Comparison of ENCODE assay signal across 8 mouse cellular contexts in the genomic region with DNA sequence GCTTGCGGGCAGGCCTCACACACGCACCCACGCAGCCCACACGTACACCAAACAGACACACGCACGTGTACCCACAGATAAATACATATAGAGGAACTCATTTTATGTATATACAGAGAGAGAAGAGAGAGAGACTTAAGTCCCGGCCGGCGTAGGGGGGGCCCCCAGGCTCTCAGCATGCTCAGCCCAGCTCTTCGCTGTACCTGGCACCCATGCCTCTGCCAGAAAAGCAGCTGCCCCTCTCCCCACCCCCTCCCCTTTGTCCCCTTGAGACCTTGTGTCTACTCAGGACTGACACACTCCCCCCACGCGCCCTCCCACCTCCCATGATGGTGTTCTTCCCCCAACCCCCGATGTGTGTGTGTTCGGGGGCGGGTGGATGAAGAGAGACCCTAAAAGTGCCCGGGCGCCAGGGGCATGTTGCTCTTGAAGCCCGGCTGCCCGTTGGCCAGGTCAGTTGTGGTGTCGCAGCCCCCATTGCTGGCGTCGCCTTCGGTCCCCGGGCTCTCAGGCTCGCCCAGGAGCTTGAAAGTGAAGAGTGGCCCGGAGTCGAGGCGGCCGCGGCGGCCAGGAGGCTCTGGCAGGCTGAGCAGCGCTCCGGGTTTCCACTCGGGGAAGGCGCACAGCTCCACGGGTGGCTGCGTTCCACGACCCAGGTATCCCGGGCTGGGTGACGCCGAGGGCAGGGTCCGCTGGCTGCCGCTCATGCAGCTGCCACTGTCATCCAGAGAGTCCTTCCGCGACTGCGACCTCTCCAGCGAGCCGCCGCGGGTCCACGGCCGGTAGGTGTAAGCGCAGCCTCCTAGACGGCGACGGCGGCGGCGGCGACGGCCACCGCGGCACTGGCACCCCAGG. TPM values are rescaled to one million over a fixed set of nuclear protein-coding genes. Genes with fewer than 3 reads are reported as not detected.
DNase-seq lines count a peak whose midpoint lies in the region; TF ChIP-seq lines count a peak whose summit lies in the region.

No protein-coding gene starts in this region.

- TF ChIP-seq CTCF in E14TG2a.4 (conservative IDR thresholded peaks at IDR 0.05; ENCODE audit: low read length), result no peak
- TF ChIP-seq CTCF in kidney, adult 2 months (conservative IDR thresholded peaks at IDR 0.05; ENCODE audit: insufficient read depth, insufficient read length, low read depth, low read length), result no peak

- peak overlapping the region; percentile 35; the same call in 1 of the 2 replicates for H3K27ac ChIP-seq in forebrain, embryonic 10.5 days
- no peak overlapping the region for H3K27ac ChIP-seq in kidney, adult 2 months (ENCODE audit: insufficient read depth, low read depth, low read length)

- WGBS in forebrain, embryonic 10.5 days, result 14% methylated on average over 63 of the region's 63 CpGs
- 18% methylated on average over 63 of the region's 63 CpGs for WGBS in kidney, adult 2 months

- DNase-seq in gastrocnemius, postnatal 10 days, result peak; percentile 21
- no peak for DNase-seq in gastrocnemius, adult 8-10 months (ENCODE audit: low spot score in 2 of 2)
- peak; percentile 56 for DNase-seq in forebrain, embryonic 10.5 days (ENCODE audit: extremely low spot score, low spot score)
- peak; percentile 25 for DNase-seq in kidney, adult 2 months
- DNase-seq in lung, postnatal 10 days, result peak; percentile 22
- DNase-seq in yolk sac, embryonic 10.5 days (ENCODE audit: low spot score), result peak; percentile 19
- no peak for DNase-seq in left cerebral cortex, postnatal 14 days (ENCODE audit: low spot score in 2 of 2)

- peaks cover 5% of the 10 kb centered on the region; the same call in 1 of the 2 replicates for H3K4me1 ChIP-seq in E14TG2a.4 (replicated peaks; ENCODE audit: low read depth, low read length)
- H3K4me1 ChIP-seq in forebrain, embryonic 10.5 days, result peaks cover 18% of the 10 kb centered on the region
- no peaks in the 10 kb centered on the region for H3K4me1 ChIP-seq in kidney, adult 2 months (ENCODE audit: control insufficient read depth, insufficient read depth, low read length)

- intact Hi-C loops in left cerebral cortex, postnatal 14 days (cut with DNase I), result no loop called here

- H3K36me3 ChIP-seq in E14TG2a.4 (ENCODE audit: insufficient read depth, low read length), result no peaks in the 10 kb centered on the region
- no peaks in the 10 kb centered on the region for H3K36me3 ChIP-seq in forebrain, embryonic 10.5 days (replicated peaks)
- H3K36me3 ChIP-seq in kidney, adult 2 months (ENCODE audit: control insufficient read depth, insufficient read depth, low read length), result no peaks in the 10 kb centered on the region

- no peak for TF ChIP-seq POLR2A in kidney, adult 2 months (IDR thresholded peaks at IDR 0.05; ENCODE audit: low read depth, low read length)

- H3K4me3 ChIP-seq in E14TG2a.4 (replicated peaks; ENCODE audit: low read length), result peak overlapping the region; percentile 78
- H3K4me3 ChIP-seq in forebrain, embryonic 10.5 days, result peak overlapping the region; percentile 55
- peak overlapping the region; percentile 2; the same call in 1 of the 2 replicates for H3K4me3 ChIP-seq in kidney, adult 2 months (ENCODE audit: insufficient read depth, low read depth, low read length)

- peaks cover 47% of the 10 kb centered on the region for H3K27me3 ChIP-seq in E14TG2a.4 (ENCODE audit: insufficient read depth, low read length)
- H3K27me3 ChIP-seq in forebrain, embryonic 10.5 days (ENCODE audit: poor library complexity, severe bottlenecking), result peaks cover 48% of the 10 kb centered on the region
- H3K27me3 ChIP-seq in kidney, adult 2 months (replicated peaks; ENCODE audit: control insufficient read depth, insufficient read depth, low read length), result 0 out of 2 replicates have a peak, but pooled peaks cover 2% of the 10 kb centered on the region

- H3K9me3 ChIP-seq in E14TG2a.4 (ENCODE audit: low read length), result no peaks in the 10 kb centered on the region
- no peaks in the 10 kb centered on the region for H3K9me3 ChIP-seq in forebrain, embryonic 10.5 days

RNA-seq across cellular contexts. Expression of gene Ttc1, which starts 27.9 kb away (rescaled TPM):
- 10 to 100 TPM; 43.5 to 46.9 TPM for total RNA-seq in gastrocnemius, postnatal 10 days (2021)
- 10 to 100 TPM; 71.3 to 76.4 (median 73.0) TPM for total RNA-seq in gastrocnemius, adult 8-10 months (2022)
- polyA plus RNA-seq in forebrain, embryonic 10.5 days (2016; fragmentation: Nextera tagmentation; extraction: Ambion mirVana), result 78.3 and 80.9 TPM in 2 replicates
- 15.3 and 15.4 TPM in 2 replicates for polyA plus RNA-seq in kidney, adult 2 months (2012; rRNA removed)
- 10 to 100 TPM; 53.9 to 58.5 TPM for total RNA-seq in left cerebral cortex, postnatal 14 days (2021)

Comparison
In these comparisons a context has a peak if more than half of its experiments do, and no peak if none do; other contexts are left out.
1. DNase-seq: peak in gastrocnemius, postnatal 10 days (single experiment), forebrain, embryonic 10.5 days (single experiment), kidney, adult 2 months (single experiment), lung, postnatal 10 days (single experiment) and yolk sac, embryonic 10.5 days (single experiment); none in gastrocnemius, adult 8-10 months (0 of 2) and left cerebral cortex, postnatal 14 days (0 of 2).
2. H3K4me3 ChIP-seq: peak in every context shown above with its lines; median percentile 78 in E14TG2a.4; 55 in forebrain, embryonic 10.5 days; 2 in kidney, adult 2 months.